Mouse (Mus musculus): Measurements from ENCODE around the gene H2al1o. TPM values are rescaled to one million over a fixed set of nuclear protein-coding genes. Genes with fewer than 3 reads are reported as not detected.
"Not testable (repeated sequence)": the region's sequence is repeated elsewhere in the genome, so short reads cannot be mapped to it uniquely, and the experiment has no call there.

The H2al1o gene
- polyA plus RNA-seq (2012; rRNA removed), result not detected in 2 replicates

DNA sequence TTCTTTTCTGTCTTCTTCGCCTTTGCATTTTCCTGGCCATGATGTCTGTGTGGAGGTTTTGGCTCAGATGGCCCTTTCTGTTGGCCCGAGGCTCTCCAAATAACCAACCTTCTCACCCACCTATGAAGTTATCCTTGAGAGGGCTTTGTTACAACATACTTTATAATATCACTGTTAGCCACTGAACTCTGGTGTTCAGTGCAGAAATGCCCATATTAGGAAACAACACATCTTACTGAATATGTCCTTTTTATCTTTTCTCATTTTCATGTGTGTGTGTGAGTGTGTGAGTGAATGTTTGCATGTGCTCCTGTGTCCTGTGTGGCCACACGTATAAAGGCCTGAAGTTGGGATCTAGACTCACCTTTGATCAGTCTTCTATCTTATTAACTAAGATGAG is at the start of gene H2al1o:
TSS of gene H2al1o (minus strand) at position 101 of the 400 bp plus-strand sequence.
- WGBS, result 68% methylated on average over 3 of the region's 3 CpGs
- H3K4me3 ChIP-seq (replicated peaks; ENCODE audit: extremely low read depth, low read depth, low read length); H3K4me1 ChIP-seq (ENCODE audit: control insufficient read depth, insufficient read depth, low read length); DNase-seq: not testable (repeated sequence)

DNA sequence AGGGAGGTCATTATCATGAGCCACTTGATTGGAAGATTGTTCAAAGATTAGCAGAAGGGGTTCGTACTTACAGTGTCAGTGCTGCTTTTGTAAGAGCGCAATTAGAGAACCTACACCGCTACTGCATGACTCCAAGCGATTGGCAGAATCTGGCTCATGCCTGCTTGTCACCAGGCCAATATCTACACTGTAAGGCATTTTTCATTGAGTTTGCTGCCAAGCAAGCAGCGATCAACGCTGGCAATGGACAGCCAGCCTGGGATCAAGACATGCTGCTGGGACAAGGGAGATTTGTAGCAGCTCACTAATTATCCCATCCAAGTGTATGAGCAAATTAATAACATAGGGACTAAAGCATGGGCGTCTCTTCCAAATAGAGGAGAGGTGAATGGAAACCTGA is 25.8 kb upstream of the H2al1o start:
- 84% methylated on average over 7 of the region's 7 CpGs for WGBS

DNA sequence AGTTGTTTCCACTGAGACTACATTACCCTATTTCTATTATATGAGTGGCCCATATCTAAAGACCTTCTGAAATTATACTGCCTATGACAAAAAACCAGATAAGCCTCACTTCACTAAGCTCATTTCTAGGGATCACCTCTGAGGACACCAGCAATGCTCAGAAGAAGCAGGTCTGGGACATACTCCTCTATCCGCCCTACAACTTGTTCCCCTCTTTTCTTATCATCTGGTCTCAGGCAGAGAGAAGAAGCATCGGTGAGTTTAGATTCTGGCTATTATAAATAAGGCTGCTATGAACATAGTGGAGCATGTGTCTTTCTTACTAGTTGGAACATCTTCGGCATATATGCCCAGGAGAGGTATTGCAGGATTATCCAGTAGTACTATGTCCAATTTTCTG is 35.3 kb downstream of the H2al1o start:
- H3K4me1 ChIP-seq (ENCODE audit: control insufficient read depth, insufficient read depth, low read length), result no peaks in the 10 kb centered on the region
- no peak for DNase-seq
- TF ChIP-seq CTCF (IDR thresholded peaks at IDR 0.05; ENCODE audit: insufficient read depth, low read length) (no peak), POLR2A (IDR thresholded peaks at IDR 0.05; ENCODE audit: borderline replicate concordance, extremely low read depth, low read depth, low read length) (no peak)
- H3K4me3 ChIP-seq (replicated peaks; ENCODE audit: extremely low read depth, low read depth, low read length), result no peak overlapping the region
- 91% methylated on average over 3 of the region's 3 CpGs for WGBS

More for the DNA sequence above, 25.8 kb upstream of the H2al1o start:
- H3K4me3 ChIP-seq (replicated peaks; ENCODE audit: extremely low read depth, low read depth, low read length); DNase-seq; H3K4me1 ChIP-seq (ENCODE audit: control insufficient read depth, insufficient read depth, low read length): not testable (repeated sequence)

Other genes starting within 250 kb of the H2al1o start
- gene H2al1k, start 221.8 kb downstream of the H2al1o start, polyA plus RNA-seq (2012; rRNA removed), result not detected in 2 replicates
- gene Cybb, start 84.6 kb downstream of the H2al1o start, polyA plus RNA-seq (2012; rRNA removed), result 5.4 and 11.5 TPM in 2 replicates
- 15.1 and 53.7 TPM in 2 replicates for gene Dynlt3, start 90.6 kb upstream of the H2al1o start, polyA plus RNA-seq (2012; rRNA removed)

Measured in lung, adult 2 months (tissue).